Mouse (Mus musculus): ENCODE measurements around the gene Phb. TPM values are rescaled to one million over a fixed set of nuclear protein-coding genes. Genes with fewer than 3 reads are reported as not detected.

The Phb gene
- polyA plus RNA-seq, 1 experiment from 2014 or later, result 129 TPM

- peaks cover 69% of the 10 kb centered on the region for H3K4me1 ChIP-seq (replicated peaks)
- peak; percentile 85 for ATAC-seq (ENCODE audit: insufficient read depth)
- WGBS (ENCODE audit: insufficient replicate concordance), result under 1% methylated on average over 91 of the region's 103 CpGs
These were observed 45.9 kb downstream of the Phb start, which contains the start of gene Zfp652 for GRCm38 (mm10) chr11:95712563-95713224. TSS of gene Zfp652 (plus strand) at chr11:95712673.

GRCm38 (mm10) chr11:95713225-95713810 is 46.6 kb downstream of the Phb start:
- ATAC-seq (ENCODE audit: insufficient read depth), result peak; percentile 52
- Histone ChIP-seq H3K27ac (replicated peaks) (peak overlapping the region; percentile 94), H3K9me3 (replicated peaks) (no peaks in the 10 kb centered on the region), H3K27me3 (no peaks in the 10 kb centered on the region), H3K9ac (peak overlapping the region; percentile 93), H3K4me3 (replicated peaks) (peak overlapping the region; percentile 88), H3K36me3 (replicated peaks) (no peaks in the 10 kb centered on the region), H3K4me2 (peak overlapping the region; percentile 99), H3K4me1 (replicated peaks) (peaks cover 63% of the 10 kb centered on the region)
- under 1% methylated on average over 37 of the region's 49 CpGs for WGBS (ENCODE audit: insufficient replicate concordance)

More at GRCm38 (mm10) chr11:95712563-95713224, 45.9 kb downstream of the Phb start, which contains the start of gene Zfp652:
- peak within 1 kb of the TSS; percentile 93 for H3K9ac ChIP-seq
- H3K27me3 ChIP-seq, result no peaks in the 10 kb centered on the region
- H3K36me3 ChIP-seq (replicated peaks), result no peaks in the 10 kb centered on the region
- H3K4me2 ChIP-seq, result peak within 1 kb of the TSS; percentile 99
- H3K27ac ChIP-seq (replicated peaks), result peak within 1 kb of the TSS; percentile 94
- H3K9me3 ChIP-seq (replicated peaks), result no peaks in the 10 kb centered on the region
- peak within 1 kb of the TSS; percentile 88 for H3K4me3 ChIP-seq (replicated peaks)

GRCm38 (mm10) chr11:95713811-95714241 is 47.1 kb downstream of the Phb start:
- no peaks in the 10 kb centered on the region for H3K9me3 ChIP-seq (replicated peaks)
- under 1% methylated on average over 13 of the region's 13 CpGs for WGBS (ENCODE audit: insufficient replicate concordance)
- H3K9ac ChIP-seq, result peak overlapping the region; percentile 93
- no peak for ATAC-seq (ENCODE audit: insufficient read depth)
- peaks cover 62% of the 10 kb centered on the region for H3K4me1 ChIP-seq (replicated peaks)
- peak overlapping the region; percentile 94 for H3K27ac ChIP-seq (replicated peaks)
- no peaks in the 10 kb centered on the region for H3K27me3 ChIP-seq
- H3K4me3 ChIP-seq (replicated peaks), result peak overlapping the region; percentile 88
- H3K4me2 ChIP-seq, result peak overlapping the region; percentile 99
- no peaks in the 10 kb centered on the region for H3K36me3 ChIP-seq (replicated peaks)

GRCm38 (mm10) chr11:95714411-95714810 is 47.7 kb downstream of the Phb start:
- no peaks in the 10 kb centered on the region for H3K9me3 ChIP-seq (replicated peaks)
- H3K27ac ChIP-seq (replicated peaks), result peak overlapping the region; percentile 94
- peak overlapping the region; percentile 93 for H3K9ac ChIP-seq
- no peaks in the 10 kb centered on the region for H3K27me3 ChIP-seq
- ATAC-seq (ENCODE audit: insufficient read depth), result no peak
- H3K4me3 ChIP-seq (replicated peaks), result peak overlapping the region; percentile 88
- WGBS (ENCODE audit: insufficient replicate concordance), result 12% methylated on average over 7 of the region's 7 CpGs
- peaks cover 59% of the 10 kb centered on the region for H3K4me1 ChIP-seq (replicated peaks)
- H3K36me3 ChIP-seq (replicated peaks), result no peaks in the 10 kb centered on the region
- peak overlapping the region; percentile 99 for H3K4me2 ChIP-seq

- Histone ChIP-seq H3K9ac (no peak overlapping the region), H3K4me1 (replicated peaks) (peaks cover 50% of the 10 kb centered on the region), H3K36me3 (replicated peaks) (no peaks in the 10 kb centered on the region), H3K4me3 (replicated peaks) (no peak overlapping the region), H3K27me3 (no peaks in the 10 kb centered on the region), H3K9me3 (replicated peaks) (no peaks in the 10 kb centered on the region), H3K27ac (replicated peaks) (no peak overlapping the region), H3K4me2 (no peak overlapping the region)
- WGBS (ENCODE audit: insufficient replicate concordance), result 78% methylated on average over 8 of the region's 8 CpGs
- no peak for ATAC-seq (ENCODE audit: insufficient read depth)
These were observed 49.4 kb downstream of the Phb start for GRCm38 (mm10) chr11:95716136-95716535.

- no peaks in the 10 kb centered on the region for H3K36me3 ChIP-seq (replicated peaks)
- WGBS (ENCODE audit: insufficient replicate concordance), result 75% methylated on average over 3 of the region's 3 CpGs
- no peaks in the 10 kb centered on the region for H3K9me3 ChIP-seq (replicated peaks)
- H3K4me3 ChIP-seq (replicated peaks), result no peak overlapping the region
- no peaks in the 10 kb centered on the region for H3K27me3 ChIP-seq
- no peak overlapping the region for H3K4me2 ChIP-seq
- H3K9ac ChIP-seq, result no peak overlapping the region
- H3K4me1 ChIP-seq (replicated peaks), result peaks cover 28% of the 10 kb centered on the region
- no peak overlapping the region for H3K27ac ChIP-seq (replicated peaks)
- no peak for ATAC-seq (ENCODE audit: insufficient read depth)
These were observed 52.6 kb downstream of the Phb start for GRCm38 (mm10) chr11:95719356-95719755.

- 82% methylated on average over 5 of the region's 5 CpGs for WGBS (ENCODE audit: insufficient replicate concordance)
- Histone ChIP-seq H3K36me3 (replicated peaks) (no peaks in the 10 kb centered on the region), H3K9ac (no peak within 1 kb of the TSS), H3K4me1 (replicated peaks) (peaks cover 15% of the 10 kb centered on the region), H3K27ac (replicated peaks) (no peak within 1 kb of the TSS), H3K27me3 (no peaks in the 10 kb centered on the region), H3K4me2 (no peak within 1 kb of the TSS), H3K9me3 (replicated peaks) (no peaks in the 10 kb centered on the region), H3K4me3 (replicated peaks) (no peak within 1 kb of the TSS)
- no peak for ATAC-seq (ENCODE audit: insufficient read depth)
These were observed 56.5 kb downstream of the Phb start, which contains the start of gene B130006D01Rik for GRCm38 (mm10) chr11:95723287-95723686. TSS of gene B130006D01Rik (plus strand) at chr11:95723587.

- Histone ChIP-seq H3K4me2 (no peak overlapping the region), H3K36me3 (replicated peaks) (no peaks in the 10 kb centered on the region), H3K9ac (no peak overlapping the region), H3K27me3 (no peaks in the 10 kb centered on the region), H3K27ac (replicated peaks) (no peak overlapping the region), H3K4me3 (replicated peaks) (no peak overlapping the region), H3K4me1 (replicated peaks) (peaks cover 22% of the 10 kb centered on the region), H3K9me3 (replicated peaks) (no peaks in the 10 kb centered on the region)
- ATAC-seq (ENCODE audit: insufficient read depth), result no peak
- 75% methylated on average over 4 of the region's 4 CpGs for WGBS (ENCODE audit: insufficient replicate concordance)
These were observed 57.7 kb downstream of the Phb start for GRCm38 (mm10) chr11:95724466-95724865.

GRCm38 (mm10) chr11:95726156-95726555 is 59.4 kb downstream of the Phb start:
- WGBS (ENCODE audit: insufficient replicate concordance), result 71% methylated on average over 4 of the region's 4 CpGs
- no peak overlapping the region for H3K27ac ChIP-seq (replicated peaks)
- no peaks in the 10 kb centered on the region for H3K27me3 ChIP-seq

GRCm38 (mm10) chr11:95727947-95728346 is 61.2 kb downstream of the Phb start:
- Histone ChIP-seq H3K9ac (no peak overlapping the region), H3K9me3 (replicated peaks) (no peaks in the 10 kb centered on the region), H3K4me3 (replicated peaks) (no peak overlapping the region), H3K4me1 (replicated peaks) (peaks cover 23% of the 10 kb centered on the region), H3K27me3 (no peaks in the 10 kb centered on the region), H3K36me3 (replicated peaks) (no peaks in the 10 kb centered on the region), H3K4me2 (no peak overlapping the region), H3K27ac (replicated peaks) (no peak overlapping the region)
- WGBS (ENCODE audit: insufficient replicate concordance), result 59% methylated on average over 5 of the region's 5 CpGs
- ATAC-seq (ENCODE audit: insufficient read depth), result no peak

More at GRCm38 (mm10) chr11:95726156-95726555, 59.4 kb downstream of the Phb start:
- no peaks in the 10 kb centered on the region for H3K36me3 ChIP-seq (replicated peaks)
- H3K4me2 ChIP-seq, result no peak overlapping the region
- no peaks in the 10 kb centered on the region for H3K9me3 ChIP-seq (replicated peaks)
- H3K9ac ChIP-seq, result no peak overlapping the region
- ATAC-seq (ENCODE audit: insufficient read depth), result no peak
- no peak overlapping the region for H3K4me3 ChIP-seq (replicated peaks)
- peaks cover 23% of the 10 kb centered on the region for H3K4me1 ChIP-seq (replicated peaks)

Data from liver, embryonic 15.5 days (tissue).